Mouse (Mus musculus) Muller cell, postnatal 12 days (primary cell): ENCODE results near the gene Msi2.

Source experiments
- DNase-seq: peaks from one replicate; pipeline ENCODE4 v3.0.0-alpha.2; 2015; ENCODE audit errors: inconsistent ontology term

Gene Msi2

DNA sequence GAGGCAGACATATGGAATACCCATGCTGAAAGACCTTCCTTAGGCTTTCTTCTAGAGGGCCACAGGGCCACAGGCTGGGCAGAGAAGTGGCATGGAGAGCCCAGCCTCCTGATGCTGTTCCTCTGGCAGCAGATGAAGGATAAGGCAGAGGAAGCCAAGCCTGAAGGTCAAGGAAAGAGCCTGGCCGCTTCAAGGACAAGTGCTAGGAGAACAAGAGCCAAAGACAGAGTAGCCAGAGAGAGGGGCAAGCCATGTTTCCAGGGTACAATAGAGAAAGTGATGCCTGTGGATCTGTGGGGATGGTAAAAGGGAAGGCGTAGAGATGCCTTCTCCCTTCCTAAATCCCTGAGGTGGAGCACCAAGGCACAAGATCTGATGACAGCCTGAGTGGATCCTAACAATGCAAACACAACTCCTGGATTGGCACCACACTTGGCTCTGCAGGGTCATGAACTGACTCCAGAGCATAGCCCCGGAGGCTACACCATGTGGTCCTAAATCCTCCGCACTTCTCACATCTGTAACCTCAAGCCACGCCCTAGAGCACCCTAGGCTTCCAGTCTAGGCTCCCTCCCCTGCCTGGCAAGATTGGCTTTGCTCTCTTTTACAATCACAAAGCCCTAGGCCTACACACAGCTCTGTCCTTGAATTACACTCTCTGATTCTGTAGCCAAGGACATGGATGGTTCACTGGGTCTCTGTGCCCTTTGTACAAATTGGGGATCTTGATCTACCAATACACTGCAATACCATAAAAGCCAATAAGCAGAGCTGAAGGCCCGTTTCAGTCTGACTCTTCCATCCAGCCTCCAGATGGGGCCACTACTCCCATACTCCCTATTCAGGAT is 202.4 kb downstream of the Msi2 start:
- DNase-seq, result no peak

DNA sequence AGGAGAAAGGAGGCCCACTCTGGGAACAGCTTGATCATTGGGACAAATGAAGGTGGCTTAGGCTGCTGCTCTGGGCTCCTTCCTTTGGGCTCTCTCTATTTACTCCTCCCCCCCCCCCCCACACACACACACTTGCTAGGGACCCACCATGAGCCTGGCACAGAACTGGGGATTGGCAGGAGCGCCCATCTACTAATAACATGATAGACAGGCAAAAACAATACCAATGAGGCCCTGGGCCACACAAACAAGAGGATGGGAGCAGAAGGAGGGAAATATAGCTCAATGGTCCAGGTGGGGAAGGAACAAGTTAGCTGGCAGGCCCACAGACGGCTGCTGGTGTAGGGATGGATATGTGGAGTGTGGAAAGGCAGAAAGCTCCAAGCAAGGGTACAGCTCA is 203.0 kb downstream of the Msi2 start:
- DNase-seq, result no peak

DNA sequence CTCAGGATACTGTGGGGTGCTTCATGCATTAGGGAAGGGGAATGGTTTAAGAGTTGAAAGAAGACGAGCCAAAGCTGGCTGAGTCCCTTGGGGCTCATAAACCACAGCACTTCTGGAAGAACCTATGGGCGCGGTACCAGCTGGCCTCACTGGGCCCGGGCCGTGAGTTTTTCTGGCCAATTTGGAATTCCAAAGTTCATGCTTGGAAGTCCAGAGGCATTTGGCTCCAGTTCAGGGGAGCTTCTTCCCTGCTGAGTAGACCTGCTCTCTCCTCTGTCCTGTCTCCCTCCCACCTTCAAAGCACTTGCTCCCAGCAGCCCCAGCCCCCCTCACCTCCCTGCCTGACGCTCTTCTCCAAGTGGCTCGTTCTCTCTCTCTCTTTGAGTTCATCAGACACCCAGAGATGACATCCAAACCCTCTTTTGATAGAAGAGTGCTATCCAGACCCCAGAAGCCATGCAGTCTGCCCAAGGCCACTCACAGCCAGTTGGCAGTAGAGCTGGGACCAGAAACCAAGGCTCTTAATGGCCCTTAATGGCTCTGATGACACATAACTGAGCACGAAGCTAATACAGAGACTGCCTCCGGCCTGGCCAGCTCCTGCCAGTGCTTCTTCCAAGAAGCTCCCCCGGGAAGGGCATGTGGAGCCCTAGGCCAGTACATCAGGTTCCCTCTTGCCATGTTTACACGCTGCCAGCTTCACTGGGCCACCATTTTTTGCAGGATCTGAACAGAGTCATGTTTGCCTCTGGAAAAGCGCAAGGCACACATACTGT is 204.0 kb downstream of the Msi2 start:
- peak; percentile 97 for DNase-seq

DNA sequence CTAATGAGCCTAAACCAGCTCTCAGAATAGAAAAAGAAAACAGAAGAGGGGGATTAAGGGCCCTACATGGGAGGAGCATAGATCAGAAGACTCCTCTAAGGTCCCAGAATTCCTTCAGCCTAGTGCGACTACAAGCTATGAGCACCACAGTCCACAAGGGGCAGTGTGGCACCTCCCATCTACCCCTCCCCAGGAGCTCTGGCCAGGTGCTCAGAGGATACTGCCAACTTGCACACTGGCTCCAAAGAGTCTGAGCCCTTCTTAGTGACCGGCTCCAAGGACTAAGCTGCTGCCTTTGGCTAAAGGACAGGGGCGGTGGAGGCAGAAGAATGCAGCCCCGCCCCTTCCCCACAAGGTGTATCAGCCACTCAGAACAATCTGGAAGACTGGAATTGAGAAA is 205.7 kb downstream of the Msi2 start:
- DNase-seq, result no peak

DNA sequence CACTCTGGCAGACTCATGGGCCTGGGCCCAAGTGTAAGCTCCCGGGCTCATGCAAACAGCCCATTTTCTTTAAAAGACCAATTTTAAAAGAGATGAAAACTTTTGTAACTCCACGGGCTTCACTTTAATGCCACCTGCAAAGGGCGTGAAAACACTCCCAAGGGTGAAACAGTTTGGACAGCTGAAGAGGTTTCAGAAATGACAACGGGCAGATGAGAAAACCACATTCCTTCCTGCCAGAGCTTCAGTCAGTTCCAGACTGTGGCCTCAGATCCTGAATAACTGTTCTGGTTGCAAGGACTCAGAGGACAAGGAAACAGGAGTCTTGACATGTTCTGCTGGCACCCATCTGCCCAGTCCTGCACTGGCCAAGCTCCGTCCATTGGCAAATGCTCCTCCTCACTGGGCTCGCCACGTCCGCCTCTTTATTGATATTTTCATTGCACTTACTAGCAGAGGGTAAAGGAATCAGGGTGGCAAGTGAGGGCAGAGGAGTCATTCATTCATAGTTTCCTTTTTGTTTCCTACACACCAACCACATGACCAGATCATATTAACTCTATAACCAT is 207.9 kb downstream of the Msi2 start:
- no peak for DNase-seq

DNA sequence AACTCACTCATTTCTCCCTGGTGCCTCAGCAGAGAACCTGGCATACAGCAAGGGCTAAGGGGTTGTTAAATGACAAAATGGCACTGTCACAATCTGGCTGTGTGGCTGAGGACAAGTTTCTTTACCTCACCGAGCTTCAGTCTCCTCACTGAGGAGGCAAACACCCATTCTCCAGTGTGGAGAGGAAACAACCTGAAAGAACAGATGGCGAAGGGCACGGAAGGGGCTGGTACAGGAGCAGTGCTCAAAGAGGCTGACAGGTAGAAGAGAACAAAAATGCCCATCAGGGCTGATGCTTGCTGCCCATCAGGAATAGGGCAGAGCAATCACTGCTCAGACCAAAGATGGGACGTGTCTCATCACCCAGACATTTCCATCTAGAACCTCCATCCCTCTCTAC is 208.8 kb downstream of the Msi2 start:
- DNase-seq, result no peak

DNA sequence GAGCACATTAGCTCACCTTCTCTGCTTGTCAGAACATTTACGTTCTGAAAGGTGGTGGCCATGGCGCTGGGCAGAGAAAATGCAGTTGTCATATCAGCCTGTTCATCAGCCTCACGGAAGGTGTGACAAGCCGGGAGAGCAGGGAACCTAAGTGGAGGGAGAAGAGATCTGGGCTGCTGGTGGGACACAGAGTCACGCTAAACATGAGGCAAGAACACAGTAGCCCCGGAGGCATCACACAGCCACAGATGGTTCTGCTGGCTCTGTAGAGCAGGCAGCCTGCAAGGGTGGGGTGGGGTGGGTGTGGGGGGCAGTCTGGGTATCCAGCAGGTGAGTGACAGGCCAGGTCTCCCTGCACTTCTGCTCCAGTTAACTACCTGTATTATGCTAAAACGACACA is 210.2 kb downstream of the Msi2 start:
- DNase-seq, result no peak

DNA sequence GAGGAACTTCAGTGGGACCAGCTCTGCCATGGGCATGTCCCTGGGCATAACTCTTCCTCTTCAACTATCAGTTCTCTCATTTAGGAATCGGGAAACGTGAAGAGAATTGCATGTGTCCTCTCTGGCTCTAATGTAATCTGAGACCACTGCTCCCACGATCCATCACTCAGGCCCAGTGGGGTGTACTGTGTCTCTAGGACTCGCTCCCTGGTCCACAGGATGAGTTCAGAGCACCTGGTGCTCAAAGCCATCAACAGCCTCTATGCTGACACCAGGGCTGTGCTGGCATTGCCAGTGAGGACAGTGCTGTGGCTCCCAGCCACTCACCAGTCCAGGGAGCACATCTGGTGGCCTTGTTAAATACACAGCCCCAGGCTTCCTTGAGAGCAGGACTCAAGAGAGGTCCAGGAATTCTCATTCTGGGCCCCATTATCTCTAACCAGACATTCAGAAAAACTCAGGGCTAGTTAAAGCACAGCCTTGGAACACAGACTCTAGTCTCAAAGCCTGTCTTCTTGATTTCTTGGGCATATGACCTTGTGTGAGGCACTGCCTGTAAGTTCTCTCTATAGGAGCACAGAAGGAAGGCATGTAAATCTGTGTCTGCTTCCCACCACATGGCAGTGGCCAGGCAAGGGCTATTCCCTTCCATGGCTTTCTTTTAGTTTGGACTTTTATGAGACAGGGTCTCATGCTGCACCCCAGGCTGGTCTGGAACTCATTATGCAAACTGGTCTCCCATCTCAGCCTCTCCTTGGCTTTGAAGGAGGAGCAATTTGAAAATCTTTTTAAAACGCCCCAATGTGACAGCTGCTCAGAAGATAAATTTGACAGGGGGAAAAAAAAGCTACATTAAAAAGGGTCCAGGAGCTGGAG is 211.5 kb downstream of the Msi2 start:
- DNase-seq, result no peak

DNA sequence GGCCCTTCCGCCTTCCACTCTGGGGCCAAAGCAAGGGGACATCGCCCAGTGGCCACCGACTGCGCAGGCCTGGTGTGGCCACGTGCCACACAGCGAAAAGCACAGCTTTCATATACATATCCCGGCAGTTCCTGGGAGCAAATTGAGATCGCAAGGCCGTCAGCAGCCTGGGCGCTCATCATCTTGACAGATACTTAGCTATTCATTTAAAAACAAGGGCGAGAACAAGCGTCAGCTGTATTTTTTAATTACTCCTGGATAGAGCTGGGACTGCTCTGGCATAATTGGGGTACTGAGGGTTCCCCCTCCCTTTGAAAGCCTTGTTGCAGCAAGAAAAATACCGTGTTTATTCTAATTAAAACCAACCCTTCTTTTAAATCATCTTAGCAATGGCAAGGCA is 212.2 kb downstream of the Msi2 start:
- peak; percentile 44 for DNase-seq

DNA sequence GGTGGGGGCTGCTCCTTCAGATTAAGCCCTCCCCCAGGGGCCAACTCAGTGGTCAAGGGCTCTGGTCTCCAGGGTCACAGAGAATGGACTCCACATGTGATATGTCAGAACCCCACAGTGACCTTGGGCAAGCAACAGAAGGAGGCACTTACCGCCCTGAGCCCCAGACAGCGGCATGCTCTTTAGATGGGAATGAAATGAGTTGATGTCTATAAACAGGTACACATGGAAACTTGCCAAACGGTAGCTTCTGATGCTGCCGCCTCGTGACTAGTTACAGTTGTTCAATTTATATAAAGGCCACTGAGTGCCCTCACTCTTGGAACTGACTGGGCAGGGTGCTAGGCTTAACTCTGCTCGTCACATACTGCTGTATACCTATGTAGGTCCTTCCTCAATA is 215.7 kb downstream of the Msi2 start:
- no peak for DNase-seq

DNA sequence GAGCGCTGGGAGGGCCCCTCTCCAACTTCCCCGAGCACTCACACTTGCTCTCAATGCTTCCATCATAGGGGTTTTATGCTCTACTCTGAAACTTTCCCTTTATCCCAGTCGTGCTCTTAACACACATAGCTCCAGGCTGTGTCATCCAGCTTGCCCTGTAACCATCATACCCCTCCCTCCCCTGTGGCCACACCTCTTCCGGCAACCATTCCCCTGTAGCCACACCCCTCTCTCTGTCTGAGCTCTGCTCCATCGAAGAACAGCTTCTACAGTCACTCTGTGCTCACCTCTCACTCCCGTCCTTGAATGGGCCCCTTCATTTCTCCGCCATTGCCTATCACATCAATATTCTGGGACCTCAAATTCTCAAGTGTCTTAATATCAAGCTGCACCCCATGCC is 219.8 kb downstream of the Msi2 start:
- no peak for DNase-seq

DNA sequence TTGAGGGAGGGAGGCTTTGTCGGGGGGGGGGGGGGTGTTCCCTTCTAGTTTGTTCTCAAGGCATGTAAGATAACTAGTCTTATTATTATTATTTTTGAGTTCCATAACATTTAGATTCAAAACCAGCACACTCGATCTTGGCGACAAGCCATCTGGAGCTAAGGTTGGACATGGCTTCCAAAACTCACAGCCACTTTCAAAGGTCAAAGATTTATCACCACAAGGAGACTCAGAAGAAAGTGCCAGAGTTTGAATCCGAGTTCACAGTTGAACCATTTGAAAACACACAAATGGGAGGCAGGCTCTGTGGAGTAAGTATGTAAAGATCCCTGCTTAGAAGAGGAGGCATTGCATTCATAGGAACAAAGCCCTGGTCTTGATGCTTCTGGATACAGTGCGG is 221.9 kb downstream of the Msi2 start:
- DNase-seq, result no peak

DNA sequence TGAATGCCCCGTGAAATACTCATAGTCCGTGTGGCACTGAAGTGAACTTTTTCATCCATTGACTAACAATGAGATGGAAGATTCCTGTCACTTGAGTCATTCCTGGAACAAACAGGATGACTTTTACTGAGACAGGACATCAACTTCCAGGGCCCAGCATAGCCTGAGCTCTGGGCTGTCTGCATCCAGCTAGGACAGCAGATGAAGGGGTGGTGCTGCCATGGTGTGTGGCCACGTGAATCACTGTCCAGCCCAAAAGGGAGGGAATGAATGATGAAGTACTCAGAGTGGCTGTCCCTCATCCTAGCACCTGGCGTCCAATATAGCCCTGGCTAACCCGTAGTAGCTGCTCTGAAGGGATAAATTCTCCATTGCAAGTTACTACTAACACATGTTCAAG is 222.6 kb downstream of the Msi2 start:
- peak; percentile 78 for DNase-seq

DNA sequence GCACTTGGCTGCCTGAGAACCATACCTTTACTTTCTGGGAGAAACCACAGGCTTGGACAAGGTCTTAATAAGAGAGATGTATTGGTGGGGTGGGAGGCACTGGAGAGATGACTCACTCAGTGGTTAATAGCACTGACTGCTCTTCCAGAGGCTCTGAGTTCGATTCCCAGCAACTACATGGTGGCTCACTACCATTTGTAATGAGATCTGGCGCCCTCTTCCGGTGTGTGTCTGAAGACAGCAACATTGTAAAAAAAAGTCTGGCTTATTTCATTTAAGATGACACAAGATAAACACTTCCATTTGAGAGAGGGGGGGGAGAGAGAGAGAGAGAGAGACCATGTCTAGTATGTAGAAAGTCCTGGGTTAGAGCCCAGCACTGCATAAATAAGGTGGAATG is 223.3 kb downstream of the Msi2 start:
- no peak for DNase-seq

DNA sequence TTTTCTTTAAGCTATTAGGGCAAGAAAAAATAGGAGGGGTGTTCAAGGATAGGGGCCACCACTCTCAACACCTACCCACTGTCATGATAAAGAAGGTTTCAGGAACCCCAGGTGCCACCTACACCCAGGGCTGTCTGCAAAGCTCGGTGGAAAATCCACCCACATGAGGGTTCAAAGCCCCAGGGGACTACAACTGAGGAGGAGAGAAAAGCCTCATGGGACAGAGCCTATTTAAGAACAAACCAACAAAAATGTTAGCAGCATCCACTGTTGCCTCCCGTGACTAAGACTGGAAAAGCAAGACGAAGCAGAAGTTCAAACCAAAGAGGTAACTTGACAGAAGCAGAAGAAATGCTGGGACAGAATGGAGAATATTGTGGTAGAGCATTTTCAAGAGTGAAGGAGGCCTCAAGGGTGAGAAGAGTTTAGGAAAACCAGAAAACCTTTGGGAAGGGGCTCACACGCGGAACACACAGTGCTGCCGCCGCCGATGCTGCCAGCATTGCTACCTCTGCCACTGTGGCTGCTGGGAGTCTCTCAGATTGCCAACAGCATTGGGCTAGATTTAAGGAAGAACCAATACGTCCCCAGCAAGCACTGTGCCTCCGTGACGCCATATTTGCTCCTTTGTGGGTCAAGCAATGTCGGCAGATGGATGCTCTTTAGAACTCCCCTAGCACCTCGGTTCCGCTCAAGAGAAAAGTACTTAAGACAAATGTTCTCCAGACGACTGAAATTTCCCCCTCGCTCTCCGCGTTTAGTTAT is 224.3 kb downstream of the Msi2 start:
- no peak for DNase-seq

DNA sequence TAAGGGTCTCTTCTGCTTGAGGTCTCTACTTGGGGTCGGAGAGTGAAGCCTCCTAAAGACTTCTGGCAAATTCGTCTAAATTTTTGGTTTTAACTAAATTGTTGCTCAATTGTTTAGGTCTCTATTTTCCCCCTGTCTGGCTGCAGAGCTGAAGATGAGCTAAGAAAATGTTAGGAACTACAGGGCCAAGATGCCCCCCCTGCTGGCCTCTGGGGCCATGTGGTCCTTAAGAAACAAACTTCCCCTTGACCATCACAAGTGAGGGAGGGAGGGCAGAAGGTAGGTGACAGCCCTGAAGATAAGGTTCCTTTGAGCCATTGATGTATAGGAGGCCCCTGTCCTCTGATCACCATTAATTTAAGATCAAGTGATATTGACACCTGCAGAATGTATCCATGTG is 225.7 kb downstream of the Msi2 start:
- DNase-seq, result no peak

DNA sequence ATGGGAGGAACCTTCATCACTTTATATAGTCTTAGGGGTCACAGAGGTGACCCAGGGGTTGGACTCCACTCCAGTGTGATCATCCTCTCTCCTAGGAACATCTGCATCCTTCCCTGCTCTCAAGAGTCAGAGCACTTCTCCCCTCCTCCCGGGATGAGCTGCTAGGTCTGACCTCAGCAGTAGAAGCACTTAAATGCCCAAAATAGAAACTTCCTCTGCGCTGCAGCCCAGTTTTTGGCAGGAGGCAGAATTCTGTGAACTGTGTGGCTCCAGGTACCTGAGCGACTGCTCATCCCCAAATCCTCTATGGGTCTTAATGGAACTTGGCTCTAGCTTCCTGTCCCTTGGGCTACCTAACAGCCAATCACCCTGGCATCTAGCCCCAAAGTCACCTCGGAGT is 228.3 kb downstream of the Msi2 start:
- DNase-seq, result no peak

DNA sequence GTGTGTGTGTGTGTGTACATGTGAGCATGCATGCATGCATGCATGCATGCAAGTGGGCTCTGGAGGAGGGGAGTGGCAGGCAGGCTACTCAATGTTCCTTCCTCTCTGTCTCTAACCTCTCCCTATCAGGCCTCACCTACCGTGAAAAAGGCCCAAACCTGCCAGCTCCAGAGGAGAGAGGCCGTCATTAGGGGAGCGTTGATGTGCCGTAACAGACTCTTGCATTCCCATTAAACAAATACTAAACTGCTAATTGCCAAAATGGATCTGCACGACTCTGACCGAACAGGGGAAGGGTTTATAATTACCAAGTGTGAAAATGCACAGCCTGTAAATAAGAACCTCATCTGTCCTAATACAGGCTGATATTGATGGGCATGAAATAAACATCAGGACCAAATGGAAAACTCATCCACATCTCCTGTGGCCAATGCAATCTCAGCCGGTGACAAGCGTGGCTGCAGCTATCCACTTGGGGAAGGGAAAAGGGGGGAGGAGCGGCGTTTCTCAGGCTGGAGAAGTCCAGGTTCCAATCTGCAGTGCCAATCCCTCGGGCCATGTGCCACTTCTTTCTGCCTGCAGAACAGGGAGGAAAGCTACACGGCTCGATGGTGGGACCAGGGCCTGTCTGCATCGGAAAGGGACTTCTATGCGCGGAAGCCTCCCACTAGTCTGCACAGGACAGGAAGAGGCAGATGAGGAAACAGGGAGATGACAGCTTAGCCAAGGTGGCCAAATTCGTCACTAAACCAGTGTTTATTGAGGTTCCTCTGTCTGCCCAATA is 229.2 kb downstream of the Msi2 start:
- no peak for DNase-seq

DNA sequence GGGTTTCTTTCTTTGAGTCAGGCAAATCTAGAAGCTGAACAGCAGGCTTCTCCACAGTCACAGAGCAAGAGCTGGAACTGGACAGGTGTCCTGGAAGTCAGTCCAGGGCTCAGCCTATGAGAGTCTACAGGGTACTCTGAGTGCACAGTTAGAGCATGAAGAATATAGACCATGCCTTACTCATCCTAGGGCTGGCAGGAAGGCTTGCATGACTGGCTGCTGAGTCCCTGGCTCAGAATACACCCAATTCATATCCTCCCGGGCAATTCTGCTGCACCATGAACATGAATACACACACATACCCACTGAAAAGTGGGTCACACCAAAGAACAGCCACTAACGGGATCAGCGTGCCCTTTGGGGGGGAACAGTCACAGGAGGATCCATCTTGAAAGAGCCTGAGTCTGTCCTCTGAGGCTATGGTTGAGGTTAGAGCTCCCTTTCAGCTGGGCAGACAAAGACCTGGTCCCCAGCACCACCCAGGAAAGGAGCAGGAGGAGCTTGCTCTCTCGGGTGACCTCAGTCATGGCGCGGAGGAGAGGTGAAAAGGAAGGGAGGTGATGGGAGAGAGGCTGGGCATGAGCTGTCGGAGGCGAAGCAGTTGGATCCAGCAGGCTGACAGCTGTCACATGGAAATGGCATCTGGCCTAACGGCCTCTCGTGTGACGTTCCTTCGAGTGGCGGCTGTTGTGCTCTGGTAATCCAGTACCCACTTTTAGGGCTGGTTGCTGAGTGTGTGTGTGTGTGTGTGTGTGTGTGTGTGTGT is 230.0 kb downstream of the Msi2 start:
- peak; percentile 55 for DNase-seq

DNA sequence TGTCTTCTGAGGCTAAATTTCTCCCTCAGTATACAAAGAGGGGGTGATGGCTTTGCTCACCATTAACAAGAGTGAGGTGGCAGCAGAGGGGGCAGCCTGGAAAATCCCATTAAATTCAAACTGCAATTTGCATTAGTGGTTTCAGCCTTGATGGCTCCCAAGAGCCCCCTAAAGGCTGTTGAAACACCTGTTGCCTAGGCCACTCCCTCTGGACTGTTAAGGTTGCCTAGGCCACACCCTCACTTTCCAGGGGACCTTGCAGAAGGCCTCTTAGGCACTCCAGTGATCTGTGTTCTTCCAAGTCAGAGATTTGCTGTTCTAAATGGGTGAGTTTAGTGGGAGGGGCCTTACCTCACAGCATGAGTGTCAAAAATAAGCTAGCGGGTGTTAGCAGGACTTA is 232.3 kb downstream of the Msi2 start:
- no peak for DNase-seq
